Mouse (Mus musculus): ENCODE data around the gene Arhgef3. TPM values are rescaled to one million over a fixed set of nuclear protein-coding genes. Genes with fewer than 3 reads are reported as not detected.
A peak's percentile ranks its signal among the peaks of the same experiment; 100 is the strongest.

Gene Arhgef3
- polyA plus RNA-seq, 1 experiment from 2014 or later: 2.2 TPM

DNA sequence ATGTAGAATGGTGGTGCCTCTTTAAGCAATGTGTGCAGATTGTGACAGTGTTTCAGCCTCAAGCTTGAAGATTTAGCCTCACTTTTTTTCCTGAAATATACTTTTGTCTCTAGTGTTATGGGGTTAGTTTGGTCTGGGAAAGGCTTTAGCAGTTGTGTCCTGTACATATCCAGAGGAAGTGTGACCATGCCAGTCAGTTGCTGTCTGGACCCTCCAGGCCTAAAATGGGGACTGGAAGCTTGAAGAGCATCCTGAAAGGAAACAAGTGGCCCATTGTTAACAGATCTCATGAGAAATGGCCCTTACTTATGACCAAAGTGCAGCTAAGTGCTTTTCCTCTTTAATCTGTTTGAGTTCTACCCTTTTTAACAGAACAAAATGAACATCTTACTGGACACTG lies 273.9 kb downstream of the Arhgef3 start:
- ATAC-seq (ENCODE audit: low FRiP score): no peak
- DNase-seq (ENCODE audit: low spot score, missing footprints): no peak
- Histone ChIP-seq H3K4me1 (ENCODE audit: control insufficient read depth, insufficient read depth, low read length) (no peaks in the 10 kb centered on the region), H3K36me3 (ENCODE audit: control insufficient read depth, insufficient read depth, low read length) (no peaks in the 10 kb centered on the region), H3K4me3 (ENCODE audit: low read depth, low read length) (no peak overlapping the region), H3K9ac (ENCODE audit: low read length) (no peak overlapping the region), H3K4me2 (no peak overlapping the region), H3K27me3 (ENCODE audit: control insufficient read depth, insufficient read depth, low read length) (no peaks in the 10 kb centered on the region), H3K9me3 (ENCODE audit: control insufficient read depth, low read length) (no peaks in the 10 kb centered on the region), H3K27ac (ENCODE audit: low read depth, low read length) (no peak overlapping the region)

DNA sequence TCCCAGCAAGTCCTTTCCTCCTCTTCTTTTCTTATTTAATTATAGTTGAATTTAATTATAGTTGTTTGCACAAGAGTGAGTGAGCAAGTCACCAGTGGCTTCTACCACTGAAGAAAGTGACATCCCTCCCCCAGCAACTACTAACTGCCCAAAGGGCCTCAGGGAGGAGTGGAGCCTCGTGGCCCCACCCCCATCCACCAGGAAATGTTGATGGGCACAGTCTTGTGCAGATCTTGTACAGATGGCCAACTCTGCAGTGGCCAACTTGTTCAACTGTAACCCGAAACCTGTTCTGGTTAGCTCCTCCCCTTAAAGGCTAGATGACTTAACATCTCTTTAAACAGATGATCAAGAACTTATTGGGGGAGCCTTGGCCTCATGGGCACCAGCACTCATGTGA lies 275.0 kb downstream of the Arhgef3 start:
- no peak overlapping the region for H3K27ac ChIP-seq (ENCODE audit: low read depth, low read length)
- WGBS: 72% methylated on average over 2 of the region's 2 CpGs
- no peaks in the 10 kb centered on the region for H3K27me3 ChIP-seq (ENCODE audit: control insufficient read depth, insufficient read depth, low read length)
- DNase-seq (ENCODE audit: low spot score, missing footprints) (no peak), ATAC-seq (ENCODE audit: low FRiP score) (no peak)
- H3K9ac ChIP-seq (ENCODE audit: low read length): no peak overlapping the region
- H3K36me3 ChIP-seq (ENCODE audit: control insufficient read depth, insufficient read depth, low read length): no peaks in the 10 kb centered on the region
- no peak overlapping the region for H3K4me2 ChIP-seq
- H3K4me3 ChIP-seq (ENCODE audit: low read depth, low read length): no peak overlapping the region
- H3K4me1 ChIP-seq (ENCODE audit: control insufficient read depth, insufficient read depth, low read length): no peaks in the 10 kb centered on the region
- no peaks in the 10 kb centered on the region for H3K9me3 ChIP-seq (ENCODE audit: control insufficient read depth, low read length)

DNA sequence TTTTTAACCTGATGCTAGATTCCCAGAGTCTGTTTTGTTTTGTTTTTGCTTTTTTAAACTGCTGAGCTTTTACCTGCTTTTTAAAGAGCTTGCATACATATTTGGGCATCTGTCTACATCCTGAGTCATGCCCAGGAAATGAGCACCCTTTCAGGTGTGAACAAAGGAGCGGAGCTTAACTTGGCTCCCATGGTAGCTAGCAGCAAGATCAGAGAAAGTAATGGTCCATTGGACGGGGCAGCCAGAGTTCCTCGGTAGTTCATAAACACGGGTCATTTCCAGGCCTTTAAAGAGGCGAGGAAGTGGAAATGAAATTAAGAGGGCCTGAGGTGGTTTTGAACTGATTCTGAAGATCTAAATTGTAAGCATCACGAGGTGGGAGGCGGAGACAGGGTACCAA lies 276.0 kb downstream of the Arhgef3 start:
- H3K4me1 ChIP-seq (ENCODE audit: control insufficient read depth, insufficient read depth, low read length): no peaks in the 10 kb centered on the region
- no peak overlapping the region for H3K4me2 ChIP-seq
- H3K27ac ChIP-seq (ENCODE audit: low read depth, low read length): no peak overlapping the region
- H3K36me3 ChIP-seq (ENCODE audit: control insufficient read depth, insufficient read depth, low read length): no peaks in the 10 kb centered on the region
- no peaks in the 10 kb centered on the region for H3K27me3 ChIP-seq (ENCODE audit: control insufficient read depth, insufficient read depth, low read length)
- no peak for DNase-seq (ENCODE audit: low spot score, missing footprints)
- no peak for ATAC-seq (ENCODE audit: low FRiP score)
- H3K9me3 ChIP-seq (ENCODE audit: control insufficient read depth, low read length): no peaks in the 10 kb centered on the region
- no peak overlapping the region for H3K4me3 ChIP-seq (ENCODE audit: low read depth, low read length)
- no peak overlapping the region for H3K9ac ChIP-seq (ENCODE audit: low read length)
- WGBS: 52% methylated on average over 7 of the region's 7 CpGs

GRCm38 (mm10) chr14:27391776-27392308 lies 277.1 kb downstream of the Arhgef3 start:
- WGBS: 76% methylated on average over 9 of the region's 9 CpGs

GRCm38 (mm10) chr14:27392660-27393059 lies 278.0 kb downstream of the Arhgef3 start:
- ATAC-seq (ENCODE audit: low FRiP score): no peak
- 88% methylated on average over 2 of the region's 2 CpGs for WGBS
- H3K36me3 ChIP-seq (ENCODE audit: control insufficient read depth, insufficient read depth, low read length): no peaks in the 10 kb centered on the region
- H3K27me3 ChIP-seq (ENCODE audit: control insufficient read depth, insufficient read depth, low read length): no peaks in the 10 kb centered on the region
- H3K27ac ChIP-seq (ENCODE audit: low read depth, low read length): no peak overlapping the region
- DNase-seq (ENCODE audit: low spot score, missing footprints): no peak
- no peak overlapping the region for H3K9ac ChIP-seq (ENCODE audit: low read length)
- no peak overlapping the region for H3K4me2 ChIP-seq
- H3K9me3 ChIP-seq (ENCODE audit: control insufficient read depth, low read length): no peaks in the 10 kb centered on the region
- H3K4me1 ChIP-seq (ENCODE audit: control insufficient read depth, insufficient read depth, low read length): no peaks in the 10 kb centered on the region
- H3K4me3 ChIP-seq (ENCODE audit: low read depth, low read length): no peak overlapping the region

More at GRCm38 (mm10) chr14:27391776-27392308, 277.1 kb downstream of the Arhgef3 start:
- Histone ChIP-seq H3K4me1 (ENCODE audit: control insufficient read depth, insufficient read depth, low read length) (no peaks in the 10 kb centered on the region), H3K4me2 (no peak overlapping the region), H3K9me3 (ENCODE audit: control insufficient read depth, low read length) (no peaks in the 10 kb centered on the region), H3K9ac (ENCODE audit: low read length) (no peak overlapping the region), H3K36me3 (ENCODE audit: control insufficient read depth, insufficient read depth, low read length) (no peaks in the 10 kb centered on the region), H3K27me3 (ENCODE audit: control insufficient read depth, insufficient read depth, low read length) (no peaks in the 10 kb centered on the region), H3K27ac (ENCODE audit: low read depth, low read length) (no peak overlapping the region), H3K4me3 (ENCODE audit: low read depth, low read length) (no peak overlapping the region)
- DNase-seq (ENCODE audit: low spot score, missing footprints) (no peak), ATAC-seq (ENCODE audit: low FRiP score) (no peak)

DNA sequence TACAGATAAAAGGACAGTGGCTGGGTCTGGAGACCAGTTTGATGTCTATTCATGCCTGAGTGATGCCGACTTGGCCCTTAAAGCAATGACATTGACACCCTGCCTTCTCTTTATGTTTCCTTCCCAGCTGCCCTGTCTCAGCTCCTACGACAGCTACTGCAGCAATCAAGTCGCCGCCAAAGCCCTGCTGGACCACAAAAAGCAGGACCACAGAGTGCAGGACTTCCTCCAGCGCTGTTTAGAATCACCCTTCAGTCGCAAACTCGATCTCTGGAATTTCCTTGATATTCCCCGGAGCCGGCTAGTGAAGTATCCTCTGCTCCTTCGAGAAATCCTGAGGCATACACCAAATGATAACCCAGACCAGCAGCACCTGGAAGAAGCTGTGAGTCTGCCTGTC lies 279.1 kb downstream of the Arhgef3 start:
- Histone ChIP-seq H3K9me3 (ENCODE audit: control insufficient read depth, low read length) (no peaks in the 10 kb centered on the region), H3K27ac (ENCODE audit: low read depth, low read length) (no peak overlapping the region), H3K9ac (ENCODE audit: low read length) (no peak overlapping the region), H3K4me1 (ENCODE audit: control insufficient read depth, insufficient read depth, low read length) (no peaks in the 10 kb centered on the region), H3K36me3 (ENCODE audit: control insufficient read depth, insufficient read depth, low read length) (no peaks in the 10 kb centered on the region), H3K4me2 (no peak overlapping the region), H3K4me3 (ENCODE audit: low read depth, low read length) (no peak overlapping the region), H3K27me3 (ENCODE audit: control insufficient read depth, insufficient read depth, low read length) (no peaks in the 10 kb centered on the region)
- ATAC-seq (ENCODE audit: low FRiP score) (no peak), DNase-seq (ENCODE audit: low spot score, missing footprints) (no peak)
- WGBS: 77% methylated on average over 10 of the region's 10 CpGs

DNA sequence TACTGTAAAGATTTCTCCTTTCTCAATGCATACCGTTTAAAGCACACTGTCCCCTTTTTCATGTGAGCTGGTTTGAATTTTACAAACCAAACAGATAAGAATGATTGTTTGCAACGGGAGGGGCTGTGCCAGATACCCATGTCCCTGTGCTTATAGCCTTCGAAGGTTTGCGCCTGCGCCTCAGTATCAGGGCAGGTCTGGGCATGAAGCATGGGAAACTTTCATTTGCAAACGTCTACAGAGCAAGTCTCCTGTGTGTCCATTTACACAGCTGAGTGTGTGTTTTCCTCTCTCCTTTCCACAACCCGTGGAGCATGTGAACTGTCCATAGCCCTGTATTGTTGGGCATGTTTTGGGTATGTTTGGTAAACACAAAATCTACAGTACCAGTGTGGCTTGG lies 281.7 kb downstream of the Arhgef3 start:
- Histone ChIP-seq H3K4me1 (ENCODE audit: control insufficient read depth, insufficient read depth, low read length) (no peaks in the 10 kb centered on the region), H3K9ac (ENCODE audit: low read length) (no peak overlapping the region), H3K4me2 (no peak overlapping the region), H3K36me3 (ENCODE audit: control insufficient read depth, insufficient read depth, low read length) (no peaks in the 10 kb centered on the region), H3K27me3 (ENCODE audit: control insufficient read depth, insufficient read depth, low read length) (no peaks in the 10 kb centered on the region), H3K4me3 (ENCODE audit: low read depth, low read length) (no peak overlapping the region), H3K27ac (ENCODE audit: low read depth, low read length) (no peak overlapping the region), H3K9me3 (ENCODE audit: control insufficient read depth, low read length) (no peaks in the 10 kb centered on the region)
- 78% methylated on average over 7 of the region's 7 CpGs for WGBS
- DNase-seq (ENCODE audit: low spot score, missing footprints) (no peak), ATAC-seq (ENCODE audit: low FRiP score) (no peak)

DNA sequence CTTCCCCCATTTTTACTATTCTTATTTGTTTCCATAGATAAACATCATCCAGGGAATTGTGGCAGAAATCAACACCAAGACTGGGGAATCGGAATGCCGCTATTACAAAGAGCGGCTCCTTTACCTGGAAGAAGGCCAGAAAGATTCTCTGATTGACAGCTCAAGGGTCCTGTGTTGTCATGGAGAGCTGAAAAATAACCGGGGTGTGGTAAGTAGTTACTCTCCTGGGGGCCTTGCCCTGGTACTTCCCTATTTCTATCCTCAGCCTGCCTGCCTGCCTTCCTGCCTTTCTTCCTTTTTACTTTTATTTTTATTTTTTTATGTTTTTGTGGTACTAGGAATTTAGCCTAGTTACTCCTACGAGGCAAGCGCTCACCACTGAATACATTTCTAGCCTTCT lies 282.8 kb downstream of the Arhgef3 start:
- DNase-seq (ENCODE audit: low spot score, missing footprints) (peak; percentile 57), ATAC-seq (ENCODE audit: low FRiP score) (no peak)
- Histone ChIP-seq H3K9ac (ENCODE audit: low read length) (no peak overlapping the region), H3K27me3 (ENCODE audit: control insufficient read depth, insufficient read depth, low read length) (no peaks in the 10 kb centered on the region), H3K4me3 (ENCODE audit: low read depth, low read length) (no peak overlapping the region), H3K9me3 (ENCODE audit: control insufficient read depth, low read length) (no peaks in the 10 kb centered on the region), H3K4me1 (ENCODE audit: control insufficient read depth, insufficient read depth, low read length) (no peaks in the 10 kb centered on the region), H3K36me3 (ENCODE audit: control insufficient read depth, insufficient read depth, low read length) (no peaks in the 10 kb centered on the region), H3K27ac (ENCODE audit: low read depth, low read length) (no peak overlapping the region), H3K4me2 (no peak overlapping the region)
- WGBS: 91% methylated on average over 6 of the region's 6 CpGs

DNA sequence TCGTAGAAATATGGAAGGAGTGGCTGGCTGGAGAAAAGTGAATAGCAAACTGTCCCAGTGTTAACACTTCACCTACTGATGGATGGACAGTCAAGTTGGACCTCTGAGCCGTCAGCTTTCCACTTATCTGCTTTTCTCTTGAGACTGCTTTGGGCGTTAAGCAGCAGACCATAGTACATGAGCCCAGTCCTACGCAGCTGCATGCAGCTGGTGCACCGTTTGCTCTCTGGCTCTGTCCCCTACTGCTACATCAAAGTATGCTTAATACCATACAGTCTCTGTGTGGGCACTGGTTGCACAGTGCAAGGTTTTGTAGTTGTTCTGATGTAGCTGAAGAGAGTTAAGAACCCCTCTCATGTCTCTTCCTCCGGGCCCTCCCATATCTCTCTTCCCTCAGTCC lies 285.8 kb downstream of the Arhgef3 start:
- no peak for DNase-seq (ENCODE audit: low spot score, missing footprints)

More for the DNA sequence above, 285.8 kb downstream of the Arhgef3 start:
- ATAC-seq (ENCODE audit: low FRiP score): no peak
- no peak overlapping the region for H3K4me3 ChIP-seq (ENCODE audit: low read depth, low read length)
- H3K4me2 ChIP-seq: no peak overlapping the region
- no peak overlapping the region for H3K9ac ChIP-seq (ENCODE audit: low read length)
- no peaks in the 10 kb centered on the region for H3K9me3 ChIP-seq (ENCODE audit: control insufficient read depth, low read length)
- WGBS: 84% methylated on average over 6 of the region's 6 CpGs
- no peaks in the 10 kb centered on the region for H3K27me3 ChIP-seq (ENCODE audit: control insufficient read depth, insufficient read depth, low read length)
- H3K27ac ChIP-seq (ENCODE audit: low read depth, low read length): no peak overlapping the region
- no peaks in the 10 kb centered on the region for H3K4me1 ChIP-seq (ENCODE audit: control insufficient read depth, insufficient read depth, low read length)
- H3K36me3 ChIP-seq (ENCODE audit: control insufficient read depth, insufficient read depth, low read length): no peaks in the 10 kb centered on the region
